Mouse (Mus musculus) embryonic fibroblast, embryonic 13.5 days (primary cell): Measurements from ENCODE around the gene Tab1.

Experiments used
- CTCF ChIP-seq: IDR thresholded peaks from 2 replicates; pipeline ENCODE4 v1.5.1; 2011; ENCODE audit warnings: mild to moderate bottlenecking, control low read depth, low read length, moderate library complexity, borderline replicate concordance; ENCODE audit not compliant: insufficient read depth
- POLR2A ChIP-seq: IDR thresholded peaks from 2 replicates; pipeline ENCODE4 v1.6.1; 2011; ENCODE audit warnings: low read depth, mild to moderate bottlenecking, control low read depth, low read length, moderate library complexity

GRCm38 (mm10) chr15:80131421-80131820, 1.5 kb upstream of the Tab1 start:
- TF ChIP-seq CTCF = no peak
- no peak for TF ChIP-seq POLR2A
